Mouse (Mus musculus) liver, postnatal 0 days (tissue): ENCODE data around the gene Trpm3. TPM values are rescaled to one million over a fixed set of nuclear protein-coding genes. Genes with fewer than 3 reads are reported as not detected.

Source experiments
- ATAC-seq: fragments of 200-750 bp; cut with Nextera tagmentation; 2 replicates; pipeline ENCODE4 v1.8.0; 2017; ENCODE audit warnings: mild to moderate bottlenecking, moderate library complexity
- DNase-seq: peaks from one replicate; pipeline ENCODE4 v3.0.0-alpha.2; 2016
- H3K27ac ChIP-seq: fragments of 300-500 bp; sonication (generic); 2 replicates; pipeline ENCODE4 v1.5.1; 2014; ENCODE audit warnings: antibody characterized with exemption, moderate library complexity, mild to moderate bottlenecking, low read depth
- H3K27me3 ChIP-seq: fragments of 300-500 bp; sonication (generic); 2 replicates; pipeline ENCODE4 v1.6.1; 2014; ENCODE audit warnings: low read length, control low read depth, mixed read lengths; ENCODE audit not compliant: insufficient read depth
- H3K36me3 ChIP-seq: fragments of 300-500 bp; sonication (generic); replicated peaks from 2 replicates; pipeline ENCODE4 v1.6.1; 2014; ENCODE audit warnings: mild to moderate bottlenecking, control low read depth, low read length, moderate library complexity, mixed read lengths; ENCODE audit not compliant: insufficient read depth
- H3K4me1 ChIP-seq: fragments of 300-500 bp; sonication (generic); 2 replicates; pipeline ENCODE4 v1.6.1; 2014; ENCODE audit warnings: antibody characterized with exemption, mild to moderate bottlenecking, control low read depth; ENCODE audit not compliant: insufficient read depth
- H3K4me2 ChIP-seq: fragments of 300-500 bp; sonication (generic); 2 replicates; pipeline ENCODE4 v1.6.1; 2014; ENCODE audit warnings: low read depth, mild to moderate bottlenecking, low read length, moderate library complexity, mixed read lengths
- H3K4me3 ChIP-seq: fragments of 300-500 bp; sonication (generic); 2 replicates; pipeline ENCODE4 v1.5.1; 2014; ENCODE audit warnings: low read depth, low read length
- H3K9ac ChIP-seq: fragments of 300-500 bp; sonication (generic); replicated peaks from 2 replicates; pipeline ENCODE4 v1.6.1; 2014; ENCODE audit warnings: mild to moderate bottlenecking, moderate library complexity
- H3K9me3 ChIP-seq: fragments of 300-500 bp; sonication (generic); 2 replicates; pipeline ENCODE4 v1.6.1; 2016; ENCODE audit warnings: mild to moderate bottlenecking, control low read depth, low read length, mixed read lengths
- CTCF ChIP-seq: sonication (generic); IDR thresholded peaks from 2 replicates; pipeline ENCODE4 v1.5.1; 2016; ENCODE audit warnings: antibody characterized with exemption, low read depth
- EP300 ChIP-seq: IDR thresholded peaks from 2 replicates; pipeline ENCODE4 v1.6.1; 2016; ENCODE audit warnings: antibody characterized with exemption, low read depth, mild to moderate bottlenecking
- WGBS: fragments of 180-500 bp; shearing (Covaris S2); extraction: QIAGEN DNeasy Blood & Tissue Kit; methylation state at CpG from one replicate; pipeline ENCODE4 v1.1.7; 2014; ENCODE audit not compliant: insufficient replicate concordance; 5-methylcytosine and 5-hydroxymethylcytosine counted together
- polyA plus RNA-seq: library from polyadenylated mRNA; unstranded; fragments of >200 nt; fragmentation: Nextera tagmentation; extraction: Ambion mirVana; gene quantifications from 2 replicates; pipeline ENCODE4 v1.2.1, GENCODE M21; 2015

Trpm3 gene
- polyA plus RNA-seq, 1 experiment from 2014 or later: 0.02 TPM

DNA sequence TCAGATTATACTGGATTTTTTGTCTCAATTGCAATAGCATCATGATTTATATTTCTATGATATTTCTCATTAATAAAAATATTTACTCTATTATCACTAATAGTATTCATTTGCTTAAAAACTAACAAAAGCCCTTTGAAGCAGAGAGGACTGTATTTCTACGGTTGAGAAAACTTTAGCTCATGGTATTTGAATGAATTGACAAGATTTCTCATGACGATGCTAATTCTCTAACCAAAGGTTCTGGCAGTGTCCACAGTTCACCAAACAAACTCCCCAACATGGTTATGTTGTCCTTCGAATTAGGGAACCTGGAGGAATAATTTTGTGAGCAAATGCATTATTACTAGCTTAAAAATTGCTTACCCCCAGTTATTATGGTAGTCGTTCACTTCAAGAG is 526.6 kb downstream of the Trpm3 start:
- H3K36me3 ChIP-seq: no peaks in the 10 kb centered on the region
- no peak overlapping the region for H3K4me2 ChIP-seq
- WGBS: 70% methylated on average over 4 of the region's 4 CpGs
- no peak overlapping the region for H3K9ac ChIP-seq
- no peaks in the 10 kb centered on the region for H3K9me3 ChIP-seq
- TF ChIP-seq CTCF (no peak), EP300 (no peak)
- no peaks in the 10 kb centered on the region for H3K27me3 ChIP-seq
- DNase-seq (no peak), ATAC-seq (no peak)
- no peak overlapping the region for H3K4me3 ChIP-seq
- H3K27ac ChIP-seq: no peak overlapping the region
- H3K4me1 ChIP-seq: no peaks in the 10 kb centered on the region

DNA sequence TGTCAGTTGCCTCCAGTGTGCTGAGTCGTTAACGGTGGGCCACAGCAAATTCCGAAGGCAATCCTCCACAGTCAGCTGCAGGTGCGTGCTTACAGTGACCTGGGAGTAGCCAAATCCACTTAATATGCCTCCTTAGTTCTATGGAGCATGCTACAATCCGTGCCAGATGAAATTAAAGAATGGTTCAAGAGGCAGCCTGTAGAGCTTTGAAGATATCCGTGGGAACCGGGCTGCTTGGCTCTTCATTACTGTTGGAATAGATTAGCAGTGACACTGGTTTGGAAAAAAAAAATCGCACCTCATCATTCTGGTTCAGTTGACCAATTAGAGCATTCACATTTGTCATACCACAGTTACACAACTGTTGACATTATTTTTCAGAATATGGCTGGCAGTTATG is 531.4 kb downstream of the Trpm3 start:
- Histone ChIP-seq H3K4me1 (no peaks in the 10 kb centered on the region), H3K9ac (no peak overlapping the region), H3K27me3 (no peaks in the 10 kb centered on the region), H3K4me3 (no peak overlapping the region), H3K4me2 (no peak overlapping the region), H3K27ac (no peak overlapping the region), H3K9me3 (no peaks in the 10 kb centered on the region), H3K36me3 (no peaks in the 10 kb centered on the region)
- no peak for ATAC-seq
- no peak for TF ChIP-seq CTCF
- TF ChIP-seq EP300: no peak
- 77% methylated on average over 8 of the region's 8 CpGs for WGBS
- DNase-seq: no peak

DNA sequence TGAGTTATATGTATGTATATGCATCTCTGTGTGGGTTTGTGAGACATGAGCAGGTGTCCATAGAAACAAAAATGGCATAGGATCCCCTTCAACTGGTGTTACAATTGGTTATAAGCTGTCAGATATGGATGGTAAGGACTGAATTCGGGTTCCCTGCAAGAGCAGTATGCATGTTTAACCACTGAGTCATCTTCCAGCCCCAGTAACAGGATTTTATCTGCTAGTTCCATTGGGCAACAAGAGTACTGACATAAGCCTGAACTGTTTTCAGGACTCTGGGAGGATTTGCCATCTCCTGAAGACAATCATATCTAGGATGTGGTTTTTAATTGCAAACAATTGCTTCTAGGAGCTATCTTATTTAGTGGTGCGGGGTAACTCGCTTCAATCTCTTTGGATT is 534.0 kb downstream of the Trpm3 start:
- no peak for TF ChIP-seq EP300
- no peak for TF ChIP-seq CTCF
- Histone ChIP-seq H3K9ac (no peak overlapping the region), H3K27me3 (no peaks in the 10 kb centered on the region), H3K4me2 (no peak overlapping the region), H3K27ac (no peak overlapping the region), H3K36me3 (no peaks in the 10 kb centered on the region), H3K9me3 (no peaks in the 10 kb centered on the region), H3K4me3 (no peak overlapping the region), H3K4me1 (no peaks in the 10 kb centered on the region)
- ATAC-seq (no peak), DNase-seq (no peak)
- WGBS: 73% methylated on average over 3 of the region's 3 CpGs

- no peak for ATAC-seq
- TF ChIP-seq EP300: no peak
- no peak for TF ChIP-seq CTCF
- H3K27me3 ChIP-seq: no peaks in the 10 kb centered on the region
- no peak overlapping the region for H3K9ac ChIP-seq
- 77% methylated on average over 4 of the region's 4 CpGs for WGBS
- H3K27ac ChIP-seq: no peak overlapping the region
- DNase-seq: no peak
- no peaks in the 10 kb centered on the region for H3K36me3 ChIP-seq
- no peaks in the 10 kb centered on the region for H3K4me1 ChIP-seq
- H3K9me3 ChIP-seq: no peaks in the 10 kb centered on the region
- H3K4me2 ChIP-seq: no peak overlapping the region
- H3K4me3 ChIP-seq: no peak overlapping the region
These were observed 537.4 kb downstream of the Trpm3 start for GRCm38 (mm10) chr19:22676206-22676605.

- no peak overlapping the region for H3K27ac ChIP-seq
These were observed 543.4 kb downstream of the Trpm3 start for GRCm38 (mm10) chr19:22682238-22682637.

DNA sequence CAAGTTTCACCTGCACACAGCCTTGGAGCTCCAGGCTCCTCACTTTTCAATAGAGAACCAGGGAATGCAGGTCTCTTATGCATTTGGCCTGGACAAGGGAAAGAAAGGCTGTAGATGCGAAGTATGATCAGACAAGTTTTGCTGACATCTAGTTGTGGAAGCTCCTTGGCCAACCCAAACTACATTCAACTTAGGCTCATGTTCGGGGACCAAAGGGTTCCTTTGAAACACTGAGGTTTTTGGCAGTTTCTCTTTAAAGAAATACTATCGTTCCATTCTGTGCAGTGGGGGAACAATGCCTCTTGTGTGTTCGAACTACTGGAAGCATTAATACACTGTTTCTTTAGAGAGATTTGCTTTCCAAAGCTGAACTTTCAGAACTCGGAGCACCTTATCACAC is 553.1 kb downstream of the Trpm3 start:
- no peaks in the 10 kb centered on the region for H3K9me3 ChIP-seq
- H3K27ac ChIP-seq: no peak overlapping the region
- no peaks in the 10 kb centered on the region for H3K27me3 ChIP-seq
- no peak overlapping the region for H3K4me2 ChIP-seq
- no peaks in the 10 kb centered on the region for H3K36me3 ChIP-seq
- ATAC-seq (no peak), DNase-seq (no peak)
- no peak overlapping the region for H3K4me3 ChIP-seq
- no peak for TF ChIP-seq EP300
- no peak for TF ChIP-seq CTCF
- no peak overlapping the region for H3K9ac ChIP-seq
- no peaks in the 10 kb centered on the region for H3K4me1 ChIP-seq
- WGBS: 77% methylated on average over 5 of the region's 5 CpGs

More at GRCm38 (mm10) chr19:22682238-22682637, 543.4 kb downstream of the Trpm3 start:
- WGBS: 85% methylated on average over 6 of the region's 6 CpGs
- Histone ChIP-seq H3K9me3 (no peaks in the 10 kb centered on the region), H3K4me2 (no peak overlapping the region), H3K4me1 (no peaks in the 10 kb centered on the region), H3K9ac (no peak overlapping the region), H3K36me3 (no peaks in the 10 kb centered on the region), H3K27me3 (no peaks in the 10 kb centered on the region), H3K4me3 (no peak overlapping the region)
- TF ChIP-seq EP300 (no peak), CTCF (no peak)
- no peak for ATAC-seq
- no peak for DNase-seq

GRCm38 (mm10) chr19:22692553-22692952 is 553.7 kb downstream of the Trpm3 start:
- Histone ChIP-seq H3K27ac (no peak overlapping the region), H3K4me2 (no peak overlapping the region), H3K27me3 (no peaks in the 10 kb centered on the region), H3K4me1 (no peaks in the 10 kb centered on the region), H3K9ac (no peak overlapping the region), H3K4me3 (no peak overlapping the region), H3K36me3 (no peaks in the 10 kb centered on the region), H3K9me3 (no peaks in the 10 kb centered on the region)
- no peak for TF ChIP-seq CTCF
- TF ChIP-seq EP300: no peak
- no peak for DNase-seq
- no peak for ATAC-seq
- WGBS: 78% methylated on average over 4 of the region's 4 CpGs
